Mouse (Mus musculus): ENCODE data around the gene Rab31.
A peak's percentile ranks its signal among the peaks of the same experiment; 100 is the strongest.

Gene Rab31

DNA sequence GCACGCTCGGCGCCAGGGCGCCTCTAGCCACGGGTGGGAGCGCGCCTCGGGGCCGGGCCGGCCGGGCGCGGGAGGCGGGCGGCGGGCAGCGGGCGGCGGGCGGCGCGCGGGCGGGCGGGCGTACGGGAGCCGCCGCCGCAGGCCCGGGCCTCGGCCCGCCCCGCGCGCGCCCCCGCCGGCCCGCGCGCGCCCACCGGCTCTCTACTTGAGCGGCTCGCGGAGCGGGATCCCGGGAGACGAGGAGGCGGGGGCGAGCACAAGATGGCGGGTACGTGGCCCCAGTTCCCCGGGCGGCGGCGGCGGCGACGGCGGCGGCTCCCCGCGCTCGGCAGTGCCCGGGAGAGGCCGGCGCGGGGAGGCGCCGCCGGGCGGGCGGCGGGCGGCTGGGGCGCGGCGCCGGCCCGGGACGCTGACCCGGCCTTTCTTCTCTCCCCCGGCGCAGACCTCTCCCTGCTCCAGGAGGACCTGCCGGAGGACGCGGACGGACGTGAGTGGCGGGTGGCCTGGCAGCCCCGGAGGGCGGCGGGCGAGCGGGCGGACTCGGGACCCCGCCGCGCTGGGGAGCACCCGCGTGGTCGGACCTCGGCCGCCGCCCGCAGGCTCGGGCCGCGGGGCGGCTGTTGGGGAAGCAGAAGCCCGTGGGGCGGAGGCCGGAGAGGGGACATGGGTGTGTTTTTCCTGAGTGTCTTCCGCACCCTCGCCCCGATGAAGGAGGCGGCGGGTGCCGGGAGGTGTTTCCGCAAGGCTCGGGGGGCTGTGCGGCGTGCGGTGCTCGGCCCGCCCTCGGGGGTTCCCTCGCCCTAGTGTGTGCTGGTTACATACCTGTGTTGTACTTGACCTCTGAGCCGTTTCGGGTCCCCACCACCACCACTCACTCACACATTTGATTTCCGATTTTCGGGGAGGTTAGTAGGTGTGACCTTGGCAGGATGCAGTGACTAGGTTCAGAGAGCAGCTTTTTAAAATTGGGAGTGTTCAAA, 10.9 kb upstream of the Rab31 start:
- DNase-seq (ENCODE audit: low spot score in 2 of 2), result peak; percentile 64 to 77

DNA sequence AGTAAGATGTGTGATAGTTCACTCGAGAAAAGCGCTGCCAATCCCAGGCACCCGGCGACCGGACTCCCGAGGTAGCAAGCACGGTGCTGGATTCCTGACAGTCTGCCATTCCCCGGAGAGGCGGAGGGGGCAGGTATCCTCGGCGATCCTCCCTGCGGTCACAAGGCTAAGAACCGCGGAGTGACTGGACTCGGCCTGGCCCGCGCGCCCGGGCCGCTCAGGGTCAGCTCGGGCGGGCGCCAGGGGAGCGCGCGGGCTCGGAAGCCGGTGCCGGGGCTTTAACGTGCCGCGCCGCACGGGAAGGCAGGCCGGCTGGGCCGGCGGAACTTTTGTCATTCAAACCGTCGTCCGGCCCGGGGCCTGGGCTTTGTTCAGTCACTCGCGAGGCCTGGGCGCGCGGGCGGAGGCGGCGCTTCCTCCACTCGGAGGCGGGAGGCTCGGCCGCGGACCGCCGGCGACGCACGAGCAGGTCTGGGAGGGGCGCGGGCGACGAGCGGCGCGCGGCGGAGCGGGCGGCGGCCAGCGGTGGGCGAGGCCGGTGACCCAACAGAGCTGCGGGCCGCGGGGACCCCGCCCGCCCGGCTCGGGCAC, 10.1 kb upstream of the Rab31 start, which contains the start of gene Ppp4r1:
TSS of gene Ppp4r1 (plus strand) at position 23 of the 591 bp plus-strand sequence.
- peak; percentile 80 to 81 for DNase-seq (ENCODE audit: low spot score in 2 of 2)

DNA sequence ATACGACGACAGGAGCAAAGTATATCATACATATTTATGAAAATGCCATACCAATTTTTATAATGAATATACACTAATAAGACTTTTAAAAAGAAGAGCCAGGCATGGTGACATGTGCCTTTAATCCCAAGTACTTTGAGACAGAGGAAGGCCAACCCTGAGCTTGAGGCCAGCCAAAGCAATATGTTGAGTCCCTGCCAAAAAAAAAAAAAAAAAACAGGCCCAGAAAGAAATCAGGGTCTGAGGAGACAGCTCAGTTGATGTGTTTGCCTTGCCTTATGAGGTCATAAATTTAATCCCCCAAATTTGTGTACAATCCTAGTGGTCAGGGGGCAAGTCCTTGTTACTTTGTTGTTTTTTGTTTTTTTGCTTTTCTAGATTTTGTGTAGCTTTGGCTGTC, 8.4 kb upstream of the Rab31 start:
- no peak for DNase-seq (ENCODE audit: low spot score in 2 of 2)

DNA sequence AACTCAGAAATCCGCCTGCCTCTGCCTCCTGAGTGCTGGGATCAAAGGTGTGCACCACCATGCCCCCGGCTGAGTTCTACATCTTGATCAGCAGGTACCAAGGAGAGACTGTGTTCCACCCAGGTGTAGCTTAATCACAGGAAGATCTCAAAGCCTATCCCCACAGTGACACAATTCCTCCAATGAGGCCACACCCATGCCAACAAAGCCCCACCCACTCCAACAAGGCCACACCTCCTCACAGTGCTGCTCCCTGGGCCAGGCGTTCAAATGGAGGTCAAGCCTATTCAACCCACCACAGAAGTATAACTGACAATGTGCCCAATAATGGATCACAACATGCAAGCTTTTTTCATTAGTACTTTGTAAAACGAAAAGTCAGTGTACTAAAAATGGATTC, 4.9 kb upstream of the Rab31 start:
- no peak for DNase-seq (ENCODE audit: low spot score in 2 of 2)

DNA sequence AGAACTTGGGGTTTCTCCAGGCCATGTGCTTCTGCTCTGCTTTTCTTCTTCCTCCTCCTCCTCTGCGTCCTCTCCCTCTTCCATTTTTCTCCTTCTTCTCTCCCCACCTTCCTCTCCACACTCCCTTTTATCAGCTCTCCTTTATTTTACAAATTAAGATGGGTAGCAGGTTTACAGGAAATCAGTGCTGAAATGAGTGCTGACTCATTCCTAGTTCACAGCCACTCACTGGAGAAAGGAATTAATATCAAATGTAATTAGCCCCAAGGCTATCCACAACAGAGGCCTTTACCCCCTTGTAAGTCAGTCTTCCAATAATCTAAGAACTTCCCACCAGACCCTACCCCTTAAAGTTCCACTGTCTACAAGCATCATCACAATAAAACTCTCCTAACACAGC, 3.7 kb upstream of the Rab31 start:
- no peak for DNase-seq (ENCODE audit: low spot score in 2 of 2)

DNA sequence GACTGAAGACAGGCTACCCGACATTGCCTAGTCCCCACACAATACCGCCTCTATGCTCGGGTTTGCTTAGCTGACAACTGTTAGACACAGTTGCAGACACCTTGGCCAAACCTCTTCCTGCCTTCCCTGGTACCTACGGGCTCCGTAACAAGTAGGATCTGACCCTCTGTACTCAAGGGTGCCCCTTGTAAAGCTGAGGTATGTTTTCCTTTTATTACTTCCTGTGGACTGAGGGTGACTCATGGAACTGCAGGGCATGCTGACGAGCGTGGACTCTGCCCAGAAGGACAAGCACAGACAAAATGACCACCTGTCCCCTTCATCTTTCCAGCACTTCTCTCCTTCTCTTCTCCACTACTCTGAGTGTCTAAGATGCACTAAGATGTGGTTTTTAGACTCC, 1.9 kb upstream of the Rab31 start:
- no peak for DNase-seq (ENCODE audit: low spot score in 2 of 2)

DNA sequence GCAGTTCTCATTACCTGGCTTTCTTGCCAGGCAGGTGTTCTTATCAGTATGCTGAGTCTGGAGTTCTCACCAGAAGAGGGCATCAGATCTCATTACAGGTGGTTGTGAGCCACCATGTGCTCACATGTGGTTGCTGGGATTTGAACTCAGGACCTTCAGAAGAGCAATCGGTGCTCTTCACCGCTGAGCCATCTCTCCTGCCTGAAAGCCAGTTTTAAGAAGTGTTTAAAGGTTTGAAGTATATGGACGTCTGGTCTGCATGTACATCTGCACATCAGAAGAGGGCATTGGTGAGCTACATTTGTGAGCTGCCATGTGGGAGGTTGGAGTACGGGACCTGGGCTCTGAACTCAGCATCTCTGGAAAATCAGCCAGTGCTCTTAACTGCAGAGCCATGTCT, 1.1 kb upstream of the Rab31 start:
- no peak for DNase-seq (ENCODE audit: low spot score in 2 of 2)

DNA sequence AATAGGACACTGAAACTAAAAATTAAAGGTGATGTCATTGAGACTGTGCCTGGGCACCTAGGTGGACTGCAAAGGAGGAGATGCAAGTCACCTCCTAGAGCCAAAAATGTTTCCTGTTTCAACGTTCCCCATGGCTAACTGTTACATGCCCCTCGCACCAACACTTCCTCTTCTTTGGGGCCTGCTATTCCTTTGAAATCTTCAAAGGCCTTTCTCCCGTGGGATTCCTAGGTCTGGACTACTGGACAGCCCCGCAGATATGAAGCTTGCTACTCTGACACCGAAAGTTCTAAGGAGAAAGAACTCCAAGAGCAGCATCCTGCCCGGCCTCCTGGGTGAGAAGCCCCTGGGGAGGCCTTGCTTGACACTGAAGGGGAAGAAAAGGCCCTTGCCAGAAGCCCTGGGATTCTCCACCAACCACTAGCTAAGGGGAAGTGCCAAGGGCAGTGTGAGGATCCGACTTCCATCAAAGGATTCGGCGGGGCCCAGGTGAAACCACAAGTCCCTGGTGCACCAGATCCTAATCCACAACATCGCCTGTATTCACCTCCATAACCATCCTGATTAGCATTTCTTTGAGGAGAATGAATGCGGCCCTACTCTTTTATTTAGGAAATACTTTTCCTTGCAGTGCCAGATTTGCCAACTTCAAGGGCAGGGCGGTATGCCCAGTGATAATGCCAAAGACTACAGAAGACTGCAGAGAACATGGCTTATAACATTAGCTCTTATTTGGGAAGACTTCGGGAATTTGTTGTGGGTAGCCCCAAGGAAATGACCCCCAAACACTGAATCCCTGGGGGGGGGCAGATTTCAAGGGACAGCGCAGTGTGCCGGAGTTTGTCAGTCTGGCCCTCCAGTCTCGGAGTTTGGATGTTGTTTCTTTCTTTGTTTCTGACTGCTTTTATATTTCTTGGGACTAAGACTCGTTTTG, 1.3 kb downstream of the Rab31 start:
- DNase-seq (ENCODE audit: low spot score in 2 of 2), result no peak

DNA sequence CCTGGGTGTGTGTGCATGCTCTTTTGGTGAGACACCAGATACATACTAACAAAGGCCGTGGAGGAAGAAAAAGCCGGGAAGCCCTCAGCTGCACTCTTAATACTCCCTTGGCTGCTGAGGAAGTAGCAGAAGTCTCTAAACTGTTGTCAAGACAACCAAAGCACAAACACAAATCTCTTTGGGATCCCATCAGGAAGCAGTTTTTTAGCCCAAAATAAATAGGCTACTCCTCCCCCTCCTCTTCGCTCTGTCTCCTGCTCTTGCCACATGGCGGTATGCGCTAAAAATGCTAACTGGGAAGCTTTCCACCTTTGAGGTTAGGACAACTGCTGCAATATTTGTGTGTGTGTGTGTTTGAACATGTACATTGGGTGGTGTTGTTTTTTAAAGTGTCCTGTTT, 4.1 kb downstream of the Rab31 start:
- DNase-seq (ENCODE audit: low spot score in 2 of 2), result no peak

DNA sequence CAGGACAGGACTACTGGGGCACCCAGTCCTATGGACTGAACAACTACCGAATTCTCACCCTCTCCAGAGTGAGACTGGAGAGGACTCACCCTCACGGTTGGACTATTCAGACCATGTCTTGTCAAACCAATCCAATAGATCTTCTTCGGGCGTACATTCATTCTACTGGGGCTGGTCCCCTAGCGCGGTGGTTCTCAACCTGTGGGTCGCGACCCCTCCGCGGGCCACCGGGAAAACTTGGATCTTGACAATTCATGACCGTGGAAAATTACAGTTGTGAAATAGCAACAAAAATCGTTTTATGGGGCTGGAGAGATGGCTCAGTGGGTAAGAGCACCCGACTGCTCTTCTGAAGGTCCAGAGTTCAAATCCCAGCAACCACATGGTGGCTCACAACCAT, 9.3 kb downstream of the Rab31 start:
- DNase-seq (ENCODE audit: low spot score in 2 of 2), result no peak

DNA sequence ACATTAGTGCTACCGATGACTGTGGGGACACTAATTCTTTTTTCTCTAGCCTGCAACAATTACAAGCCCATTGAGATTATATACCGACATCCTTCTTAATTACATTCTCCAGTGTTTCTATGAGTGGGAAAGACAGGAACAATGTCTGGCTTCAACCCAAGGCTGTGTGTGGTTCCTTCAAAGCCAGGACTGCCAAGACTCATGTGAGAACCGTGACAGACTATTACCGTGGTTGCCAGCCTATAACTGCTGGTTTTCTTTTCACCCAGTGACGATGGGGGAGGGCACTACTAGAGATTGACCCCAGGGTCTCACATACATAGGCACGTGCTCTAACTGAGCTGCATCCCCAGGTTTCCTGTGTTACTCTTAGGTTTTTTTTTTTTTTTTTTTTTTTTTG, 15.4 kb downstream of the Rab31 start:
- no peak for DNase-seq (ENCODE audit: low spot score in 2 of 2)

DNA sequence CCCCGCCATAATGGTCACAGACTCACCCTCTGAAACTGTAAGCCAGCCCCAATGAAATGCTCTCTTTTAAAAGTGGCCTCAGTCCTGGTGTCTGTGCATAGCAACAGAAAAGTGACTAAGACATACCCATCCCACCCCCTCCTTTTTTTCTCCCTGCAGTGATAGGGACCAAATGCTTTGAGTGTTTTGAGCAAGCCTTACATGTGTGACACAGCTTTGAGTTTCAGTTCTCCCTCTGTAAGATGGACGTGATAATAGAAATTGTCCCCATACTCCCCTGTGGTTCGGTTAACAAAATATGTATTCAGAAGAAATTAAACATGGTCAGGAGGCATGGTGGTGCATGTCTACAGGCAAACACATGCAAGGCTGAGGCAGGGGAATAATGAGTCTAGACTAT, 16.7 kb downstream of the Rab31 start:
- no peak for DNase-seq (ENCODE audit: low spot score in 2 of 2)

DNA sequence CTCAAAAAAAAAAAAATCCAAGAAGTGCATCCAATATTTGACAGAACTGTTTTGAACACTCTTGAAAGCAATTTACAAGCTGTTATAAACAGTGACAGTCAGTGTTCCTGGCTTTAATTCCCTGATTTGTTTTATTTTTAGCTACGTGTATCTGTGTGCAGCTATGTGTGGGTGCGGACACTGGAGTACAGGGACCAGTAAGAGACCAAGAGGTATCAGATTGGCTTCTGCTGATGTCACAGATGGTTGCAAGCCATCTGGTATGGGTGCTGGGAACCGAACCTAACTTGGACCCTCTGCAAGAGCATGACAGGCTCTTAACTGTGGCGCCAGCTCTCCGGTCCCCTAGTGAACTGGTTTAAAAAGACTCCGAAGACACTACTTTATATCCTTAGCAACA, 19.4 kb downstream of the Rab31 start:
- no peak for DNase-seq (ENCODE audit: low spot score in 2 of 2)

DNA sequence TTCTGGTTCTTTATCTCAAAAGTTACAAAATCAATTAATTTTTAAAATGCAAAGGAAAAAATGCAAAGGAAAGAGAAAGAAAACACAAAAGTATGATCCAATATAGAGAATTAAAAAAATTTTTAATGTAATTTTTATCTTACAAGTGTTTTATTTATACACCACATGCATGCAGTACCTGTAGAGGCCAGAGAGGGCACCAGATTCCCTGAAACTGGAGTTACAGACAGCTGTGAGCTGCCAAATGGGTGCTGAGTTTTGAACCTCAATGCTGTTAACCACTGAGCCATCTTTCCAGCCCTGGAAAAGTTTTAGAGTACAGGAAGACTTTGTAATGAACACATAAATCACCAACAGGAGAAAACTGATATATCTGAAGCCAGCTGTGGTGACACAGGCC, 22.3 kb downstream of the Rab31 start:
- DNase-seq (ENCODE audit: low spot score in 2 of 2), result no peak

DNA sequence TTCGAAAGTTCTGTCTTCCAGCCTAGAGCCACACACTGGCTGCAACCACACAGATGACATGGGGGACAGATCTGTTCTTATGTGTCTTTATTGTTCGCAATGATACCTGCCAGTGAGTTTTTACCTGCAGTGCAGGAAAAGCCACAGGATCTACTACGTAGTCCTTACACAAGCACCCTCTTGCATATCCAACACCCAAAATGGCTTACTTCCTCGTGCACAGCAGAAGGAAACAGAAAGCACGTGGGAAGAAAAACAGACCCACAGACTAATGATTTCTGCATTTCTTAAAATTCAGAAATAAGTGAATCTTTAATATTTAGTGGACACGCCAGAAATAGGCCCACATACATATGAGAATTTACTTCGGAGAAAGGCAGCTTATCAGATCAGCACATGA, 22.7 kb downstream of the Rab31 start:
- no peak for DNase-seq (ENCODE audit: low spot score in 2 of 2)

DNA sequence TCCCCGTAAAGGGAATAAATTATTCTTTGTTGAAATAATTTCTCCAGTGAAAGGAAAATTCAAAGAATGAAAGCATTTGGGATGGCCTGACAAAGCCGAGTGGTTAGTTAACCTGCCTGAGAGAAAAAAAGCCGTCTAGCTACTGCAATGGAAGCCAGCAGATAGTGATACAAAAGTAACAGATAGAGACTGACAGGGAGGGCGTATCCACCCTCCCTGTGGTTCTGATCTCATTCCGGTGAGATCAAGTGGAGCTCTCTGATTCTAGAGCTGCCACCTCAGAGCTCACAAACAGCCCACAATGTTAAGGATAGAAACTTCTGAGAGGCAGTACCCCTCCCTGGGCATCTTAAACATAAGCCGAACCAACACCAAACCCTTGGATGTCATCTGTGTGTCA, 23.6 kb downstream of the Rab31 start:
- DNase-seq (ENCODE audit: low spot score in 2 of 2), result no peak

DNA sequence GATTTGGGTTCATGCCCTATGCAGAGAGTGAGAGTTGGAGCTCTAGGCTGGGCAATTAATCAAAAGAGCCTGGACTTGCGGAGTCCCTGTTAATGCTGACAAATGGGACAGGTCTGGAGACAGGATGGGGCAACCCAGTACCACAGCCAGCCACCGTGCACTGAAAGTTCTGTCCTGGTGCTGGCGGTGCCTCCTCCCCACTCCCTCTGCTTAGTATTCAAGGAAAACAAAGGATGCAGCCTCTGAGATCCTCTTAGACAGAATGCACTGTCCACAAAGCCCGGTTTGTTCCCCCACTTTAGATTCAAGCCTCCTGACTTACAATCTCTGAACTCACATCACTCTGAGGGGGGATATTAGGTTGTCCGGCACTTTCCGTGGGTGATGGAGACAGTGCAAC, 26.2 kb downstream of the Rab31 start:
- no peak for DNase-seq (ENCODE audit: low spot score in 2 of 2)

DNA sequence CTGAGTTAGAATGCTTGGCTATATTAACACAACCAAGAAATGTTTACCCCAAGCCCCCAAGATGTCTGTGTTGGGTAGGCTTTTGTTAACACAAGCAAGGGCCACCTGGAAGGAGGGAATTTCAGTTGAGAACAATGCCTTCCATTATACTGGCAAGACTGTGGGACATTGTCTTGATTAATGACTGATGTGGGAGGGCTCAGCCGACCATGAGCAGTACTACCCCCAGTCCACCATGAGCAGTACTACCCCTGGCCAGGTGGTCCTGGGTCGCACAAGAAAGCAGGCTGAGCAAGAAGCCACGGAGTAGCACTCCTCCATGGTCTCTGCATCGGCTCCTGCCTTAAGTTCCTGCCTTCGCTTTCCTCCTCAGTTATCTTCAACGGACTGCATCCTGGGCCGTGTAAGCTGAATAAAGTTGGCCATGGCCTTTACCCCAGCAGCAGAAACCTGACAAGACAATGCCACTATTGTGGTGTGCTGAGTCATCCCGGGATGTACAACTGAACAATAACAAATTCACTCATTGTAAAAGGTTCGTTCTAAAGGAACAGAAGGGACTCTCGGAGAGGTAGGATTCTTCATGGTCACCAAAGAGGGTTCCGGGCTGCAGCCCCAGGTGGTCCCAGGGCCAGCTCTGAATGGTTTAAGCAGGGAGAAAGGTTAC, 28.8 kb downstream of the Rab31 start:
- no peak for DNase-seq (ENCODE audit: low spot score in 2 of 2)

DNA sequence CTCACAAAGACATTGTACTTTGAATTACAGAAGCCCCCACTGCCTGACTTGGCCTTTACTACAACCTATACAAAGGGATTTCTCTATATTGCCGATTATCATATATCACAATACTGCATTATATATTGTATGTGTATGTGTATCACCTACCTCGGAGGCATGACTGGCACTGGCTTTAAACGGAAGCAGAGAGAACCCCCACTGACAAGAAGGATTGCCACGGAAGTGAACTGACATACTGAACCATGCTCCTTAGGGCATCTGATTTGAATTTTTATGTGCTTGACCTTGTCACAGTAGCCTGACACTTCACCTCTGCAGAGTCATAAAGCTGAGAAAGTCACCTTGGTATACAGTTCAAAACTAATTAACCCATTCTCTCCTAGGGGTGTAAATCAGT, 29.6 kb downstream of the Rab31 start:
- DNase-seq (ENCODE audit: low spot score in 2 of 2), result no peak

DNA sequence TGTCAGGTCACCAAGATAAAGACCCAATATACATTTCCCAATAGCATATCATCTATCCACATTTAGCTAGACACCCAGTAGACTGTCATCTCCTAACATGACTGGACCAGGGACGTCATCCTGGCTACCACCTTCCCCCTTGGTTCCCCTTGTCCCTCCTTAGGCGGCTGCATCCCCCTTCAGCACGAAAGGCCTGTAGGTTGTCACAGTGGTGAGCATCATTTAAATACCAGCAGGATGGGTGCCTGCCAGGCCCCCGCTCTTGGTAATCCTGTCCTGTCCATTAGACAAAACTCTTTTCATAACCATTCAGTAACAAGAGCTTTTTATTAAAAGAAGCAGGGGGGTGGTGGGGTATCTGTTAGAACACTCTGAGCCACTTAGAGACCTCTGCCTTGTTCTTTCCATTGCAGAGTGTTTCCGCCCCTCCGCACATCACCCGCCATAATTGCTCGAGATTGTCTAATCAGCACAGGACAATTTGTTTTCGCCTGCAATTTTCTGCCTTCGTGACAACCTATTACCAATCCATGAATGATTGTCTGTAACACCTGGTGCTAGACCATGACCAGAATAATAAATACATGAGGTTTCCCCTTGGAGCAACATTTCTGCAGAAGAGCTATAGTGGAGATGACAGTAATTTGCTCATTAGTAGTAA, 30.2 kb downstream of the Rab31 start:
- DNase-seq (ENCODE audit: low spot score in 2 of 2), result no peak

DNA sequence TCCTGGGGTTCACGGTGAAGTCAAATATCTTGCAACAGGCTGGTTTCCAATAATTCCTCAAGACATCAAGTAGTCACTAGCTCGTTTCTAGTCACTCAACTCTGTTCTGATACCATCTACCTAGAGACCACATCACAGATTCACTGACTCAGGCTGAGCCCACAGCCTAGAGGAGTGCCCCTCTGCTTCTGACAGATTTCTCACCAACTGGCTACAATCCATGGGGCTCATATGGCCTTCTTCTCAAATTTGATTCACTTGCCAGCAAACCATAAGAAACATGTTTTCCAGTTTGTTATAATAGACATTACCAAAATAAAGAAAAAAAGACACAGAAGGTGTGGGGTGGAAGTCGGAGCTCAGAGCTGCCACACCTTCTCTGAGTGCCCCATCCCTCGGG, 31.0 kb downstream of the Rab31 start:
- no peak for DNase-seq (ENCODE audit: low spot score in 2 of 2)
